Mouse (Mus musculus) layer of hippocampus, postnatal 10 days (tissue): ENCODE measurements at regions not wholly inside any gene's neighbourhood (a gene's known extent, or its start where the extent isn't known, plus 50 kb on each side); places are given as distances from the start of the nearest gene placed in this dataset.

ENCODE experiments used
- DNase-seq, 2 experiments: peaks; one replicate each; pipeline ENCODE4 v3.0.0; 2021; ENCODE audit warnings: low spot score in 2 of 2

DNA sequence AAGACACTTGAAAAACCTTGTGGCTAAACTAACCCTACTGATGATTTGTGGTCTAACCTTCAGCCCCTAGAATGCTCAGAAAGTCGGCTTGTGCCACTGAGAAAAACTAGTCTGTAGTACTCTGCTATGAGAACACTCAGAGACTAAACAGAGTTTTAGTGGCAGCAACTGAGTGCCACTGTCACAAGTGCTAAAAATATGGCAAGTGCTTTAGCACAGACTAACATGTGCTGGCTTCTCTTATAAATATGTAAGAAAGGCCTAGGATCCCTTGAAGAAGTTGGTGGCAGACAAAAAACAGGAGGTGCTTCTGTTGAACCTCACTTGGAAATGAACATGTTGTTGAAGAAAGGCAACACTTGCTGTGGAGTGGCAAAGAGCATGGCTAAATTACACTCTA, 1052.9 kb downstream of the Gsdmc2 start:
- DNase-seq, result no peak

- DNase-seq, result no peak
These were observed 1057.2 kb downstream of the Gsdmc2 start for GRCm38 (mm10) chr15:62787753-62788152.

- DNase-seq, result no peak
These were observed 1058.7 kb downstream of the Gsdmc2 start for GRCm38 (mm10) chr15:62786315-62786714.

DNA sequence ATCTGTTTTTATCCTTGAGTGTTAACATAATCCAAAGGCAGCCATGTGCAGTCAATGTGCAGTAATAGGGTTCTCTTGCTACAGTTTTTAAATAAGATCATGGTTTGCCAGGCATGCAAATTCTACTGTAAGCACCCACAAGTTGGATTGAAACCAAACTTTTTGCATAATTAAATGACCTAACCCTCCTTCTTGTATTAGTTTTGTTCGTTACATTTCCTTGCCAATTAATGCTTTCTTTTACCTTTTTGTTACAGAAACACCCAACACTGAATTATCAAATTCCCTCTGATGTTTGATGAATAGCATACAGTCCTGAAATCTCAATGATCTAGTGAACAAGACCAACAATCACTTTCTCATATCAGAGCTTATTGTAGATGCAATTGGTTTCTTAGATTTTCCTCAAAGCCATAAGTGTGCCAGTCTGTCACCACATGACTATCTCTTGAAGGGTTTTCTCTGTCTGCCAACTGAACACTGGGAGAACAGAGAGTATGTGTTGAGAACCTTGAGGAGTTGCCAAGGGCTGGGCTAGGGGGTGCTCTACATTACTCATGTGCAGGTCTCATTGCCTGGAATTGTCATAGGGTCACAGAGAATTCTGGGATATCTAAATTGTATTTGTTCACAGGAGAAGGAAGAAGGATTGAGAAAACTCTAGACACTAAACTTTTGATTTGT, 1060.4 kb downstream of the Gsdmc2 start:
- no peak for DNase-seq

DNA sequence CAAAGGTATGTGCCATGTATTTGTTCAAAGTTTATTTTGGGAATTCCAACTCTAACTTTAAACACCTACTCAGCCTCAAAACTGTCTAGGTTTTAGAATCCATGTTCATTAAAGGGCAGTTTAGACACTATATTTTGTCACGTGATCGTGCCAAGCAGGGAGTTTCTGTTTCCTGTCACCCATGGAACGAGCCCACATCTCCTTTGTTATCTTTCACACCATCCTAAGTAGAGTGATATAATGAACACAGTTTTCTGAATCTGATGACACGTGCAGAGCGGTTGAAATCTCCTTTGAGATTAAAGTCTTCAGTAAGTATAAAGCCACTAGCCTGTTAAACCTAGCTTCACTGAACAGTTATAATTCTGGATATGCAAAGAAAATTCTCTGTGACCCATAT, 1066.1 kb downstream of the Gsdmc2 start:
- no peak for DNase-seq

GRCm38 (mm10) chr15:62752686-62753085, 1092.3 kb downstream of the Gsdmc2 start:
- no peak for DNase-seq

DNA sequence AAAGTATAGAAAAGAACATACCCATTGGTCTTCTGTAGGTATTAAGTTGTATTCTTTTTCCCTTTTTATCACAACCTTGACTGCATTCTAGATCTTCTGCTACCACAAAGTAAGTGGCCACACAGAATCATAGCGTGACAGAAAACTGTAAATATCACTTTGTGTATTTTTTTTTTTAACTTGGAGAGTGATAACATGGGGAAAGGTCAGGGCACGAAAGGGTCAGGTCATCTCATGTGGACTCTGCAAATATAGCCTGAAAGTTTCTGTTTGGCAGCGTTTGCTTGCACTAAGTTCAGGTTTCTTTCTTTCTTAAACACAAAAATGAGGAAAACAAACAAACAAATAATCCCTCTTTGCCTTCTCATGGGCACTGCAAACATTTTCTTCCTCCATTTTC, 1101.1 kb downstream of the Gsdmc2 start:
- DNase-seq, result no peak

GRCm38 (mm10) chr15:62740746-62741145, 1104.2 kb downstream of the Gsdmc2 start:
- DNase-seq, result no peak

- DNase-seq, result no peak
These were observed 1109.6 kb downstream of the Gsdmc2 start for GRCm38 (mm10) chr15:62735334-62735733.

DNA sequence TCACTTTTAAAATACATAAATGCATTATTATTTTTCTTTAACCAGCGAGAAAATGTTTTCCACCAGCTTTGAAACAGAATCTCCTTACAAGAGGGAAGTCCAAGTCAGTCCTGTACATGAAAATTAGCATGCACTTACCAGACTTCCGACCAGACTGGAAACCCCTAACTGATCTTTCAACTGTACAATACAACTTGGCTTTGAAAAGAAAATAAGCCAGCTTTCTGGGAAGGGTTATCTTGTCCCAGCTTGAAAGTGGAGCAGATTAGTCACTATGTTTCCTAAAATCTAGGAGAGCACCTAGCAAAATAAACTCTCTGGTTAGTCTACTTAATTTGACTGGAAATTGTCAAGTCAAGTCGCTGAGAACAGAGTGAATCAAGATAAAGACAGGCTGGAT, 1110.1 kb downstream of the Gsdmc2 start:
- no peak for DNase-seq

GRCm38 (mm10) chr15:62730524-62730923, 1114.5 kb downstream of the Gsdmc2 start:
- DNase-seq, result no peak

- no peak for DNase-seq
These were observed 1130.7 kb downstream of the Gsdmc2 start for GRCm38 (mm10) chr15:62714265-62714664.

DNA sequence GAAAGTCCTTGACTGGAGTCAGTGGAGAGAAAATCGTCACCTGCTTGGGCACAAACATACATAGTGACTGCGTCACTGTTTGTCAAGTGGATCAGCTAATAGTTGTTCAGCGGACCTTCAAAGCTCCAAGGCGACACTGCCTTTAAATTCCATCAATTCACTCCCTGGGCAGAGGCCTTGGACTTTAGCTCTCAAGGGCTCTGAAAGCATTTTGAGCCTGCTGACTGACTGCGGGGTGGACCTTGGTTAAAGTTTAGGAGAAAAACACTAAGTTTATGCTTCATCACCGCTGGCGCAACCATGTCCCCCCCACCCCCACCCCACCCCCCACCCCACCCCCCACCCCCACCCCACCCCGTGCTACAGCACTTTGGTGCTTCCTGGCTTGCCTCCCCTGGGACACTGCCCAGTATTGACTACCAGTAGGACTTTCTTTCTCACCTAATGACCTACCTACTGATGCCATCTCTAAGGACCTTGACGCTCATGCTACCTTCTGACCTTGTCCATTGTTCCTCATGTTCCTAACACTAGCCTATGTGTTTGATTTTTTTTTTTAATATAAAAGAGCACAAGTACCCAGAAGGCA, 1132.3 kb downstream of the Gsdmc2 start:
- no peak for DNase-seq

- no peak for DNase-seq
These were observed 1132.9 kb downstream of the Gsdmc2 start for GRCm38 (mm10) chr15:62712060-62712542.

GRCm38 (mm10) chr15:62709546-62709945, 1135.4 kb downstream of the Gsdmc2 start:
- DNase-seq, result peak; percentile 7 to 28

- DNase-seq, result no peak
These were observed 1146.4 kb downstream of the Gsdmc2 start for GRCm38 (mm10) chr15:62698559-62698958.

- DNase-seq, result no peak
These were observed 1150.2 kb downstream of the Gsdmc2 start for GRCm38 (mm10) chr15:62694734-62695133.

DNA sequence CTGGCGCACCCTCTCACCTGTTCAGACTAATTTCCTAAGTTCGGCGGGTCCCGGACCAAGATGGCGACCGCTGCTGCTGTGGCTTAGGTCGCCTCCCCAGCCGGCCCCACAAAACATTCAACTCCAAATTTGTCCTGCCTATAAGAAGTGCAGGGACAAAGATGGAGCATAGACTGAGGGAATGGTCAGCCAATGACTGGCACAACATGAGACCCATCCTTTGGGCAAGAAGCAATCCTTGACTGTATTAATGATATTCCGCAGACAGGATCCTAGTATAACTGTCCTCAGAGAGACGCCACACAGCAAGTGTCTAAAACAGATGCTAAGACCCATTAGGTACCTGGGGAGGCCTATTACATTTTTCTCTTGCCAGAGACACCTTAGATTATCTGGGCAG, 1151.3 kb downstream of the Gsdmc2 start:
- DNase-seq, result no peak

GRCm38 (mm10) chr15:62673410-62673809, 1171.6 kb downstream of the Gsdmc2 start:
- DNase-seq, result no peak

GRCm38 (mm10) chr15:62670026-62670425, 1175.0 kb downstream of the Gsdmc2 start:
- DNase-seq, result no peak

DNA sequence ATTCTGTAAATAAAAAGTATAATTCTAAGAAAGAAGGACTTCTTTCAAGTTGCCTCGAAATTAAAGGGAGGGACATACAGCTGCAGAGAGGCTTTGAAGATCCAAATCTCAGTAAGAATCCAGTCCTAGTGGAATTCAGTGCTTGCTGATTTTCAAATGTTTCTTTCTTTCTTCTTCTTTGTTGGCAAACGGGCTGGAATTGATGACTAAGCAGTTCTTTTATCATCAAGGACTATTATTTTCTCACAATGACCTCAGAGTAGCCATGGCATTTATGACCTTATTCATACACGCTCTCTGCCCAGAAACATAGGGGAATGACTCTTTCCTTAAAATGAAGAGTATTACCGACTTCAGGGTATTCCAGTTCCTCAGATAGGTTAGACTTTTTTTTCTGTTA, 1185.9 kb downstream of the Gsdmc2 start:
- DNase-seq, result no peak

DNA sequence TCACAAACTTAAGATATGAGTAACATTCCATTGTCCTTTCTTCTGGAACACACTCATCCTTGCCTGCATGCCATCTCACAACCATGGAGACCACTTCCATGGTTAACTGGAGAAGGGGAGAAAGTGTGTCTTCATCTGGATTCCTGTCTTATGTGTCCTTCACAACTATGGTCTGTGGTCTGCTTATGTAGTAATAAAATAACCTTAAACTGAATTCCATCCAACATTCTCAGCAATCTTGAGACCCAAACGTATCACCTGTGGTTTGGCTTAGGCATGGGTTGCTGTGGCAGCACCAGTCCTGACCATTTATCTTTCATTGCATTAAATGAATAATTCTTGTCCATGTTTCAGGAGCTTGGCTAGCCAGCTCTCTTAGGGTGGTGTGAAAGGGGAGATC, 1186.3 kb downstream of the Gsdmc2 start:
- DNase-seq, result no peak
